Mouse (Mus musculus): ENCODE measurements at regions not wholly inside any gene's neighbourhood (a gene's known extent, or its start where the extent isn't known, plus 50 kb on each side); places are given as distances from the start of the nearest gene placed in this dataset.

DNA sequence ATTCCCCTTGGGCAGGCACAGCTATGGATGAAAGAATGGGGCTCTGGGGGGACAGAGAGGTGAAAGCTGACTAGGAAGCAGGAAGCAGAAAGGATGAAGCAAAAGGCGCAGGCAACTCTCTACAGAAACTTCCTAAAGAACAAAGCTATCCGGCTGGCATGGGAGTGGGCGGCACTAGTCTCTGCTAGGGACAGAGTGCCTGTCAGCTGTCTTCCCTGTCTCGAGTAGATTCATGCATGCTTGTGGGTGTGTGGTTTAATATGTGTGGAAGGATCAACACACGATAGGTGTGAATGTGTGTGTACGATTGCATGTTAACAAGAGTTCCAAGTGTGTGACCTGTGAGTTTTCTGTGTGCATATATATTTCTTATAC, 58.4 kb upstream of the Lrpprc start:
- TF ChIP-seq CTCF (IDR thresholded peaks at IDR 0.05; ENCODE audit: low read depth) (no peak), EP300 (IDR thresholded peaks at IDR 0.05; ENCODE audit: low read depth) (no peak)
